Mouse (Mus musculus): ENCODE measurements around the gene Fstl4.

The Fstl4 gene

DNA sequence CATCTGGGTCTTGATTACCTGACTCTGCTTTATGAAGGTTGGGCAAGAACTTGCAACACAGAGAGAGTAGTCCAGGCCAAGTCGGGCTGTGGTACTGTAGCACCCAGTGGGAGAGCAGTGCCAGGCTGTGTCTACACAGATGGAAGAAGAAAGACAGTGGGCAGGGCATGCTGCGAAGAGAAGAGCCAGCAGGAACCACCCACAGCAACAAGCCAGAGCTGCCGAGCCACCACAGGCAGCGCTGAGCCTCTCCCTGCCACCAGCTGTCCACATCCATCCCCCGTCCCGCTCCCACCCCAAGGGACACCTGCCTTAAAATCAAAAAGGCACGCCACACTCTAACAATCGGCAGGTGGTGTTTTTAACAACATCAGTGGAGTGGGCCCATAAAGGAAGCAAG, 332.9 kb downstream of the Fstl4 start:
- no peak for DNase-seq

DNA sequence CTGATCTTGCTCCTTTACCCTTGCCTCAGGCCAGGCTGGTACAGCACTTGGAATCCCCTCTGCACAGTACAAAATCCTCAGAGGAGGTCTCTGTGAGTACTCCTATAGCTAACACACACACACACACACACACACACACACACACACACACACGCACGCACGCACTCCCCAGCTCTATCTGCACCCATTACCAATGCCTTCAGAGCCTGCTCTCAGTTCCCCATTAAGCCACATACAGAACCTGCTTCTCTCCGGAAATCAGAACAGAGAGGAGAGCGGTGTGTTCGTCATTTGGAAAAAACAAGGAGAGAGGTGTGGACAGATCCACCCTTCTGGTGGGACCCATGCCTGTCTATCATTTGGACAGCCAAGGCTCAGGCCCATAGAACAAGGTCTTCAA, 333.4 kb downstream of the Fstl4 start:
- no peak for DNase-seq

DNA sequence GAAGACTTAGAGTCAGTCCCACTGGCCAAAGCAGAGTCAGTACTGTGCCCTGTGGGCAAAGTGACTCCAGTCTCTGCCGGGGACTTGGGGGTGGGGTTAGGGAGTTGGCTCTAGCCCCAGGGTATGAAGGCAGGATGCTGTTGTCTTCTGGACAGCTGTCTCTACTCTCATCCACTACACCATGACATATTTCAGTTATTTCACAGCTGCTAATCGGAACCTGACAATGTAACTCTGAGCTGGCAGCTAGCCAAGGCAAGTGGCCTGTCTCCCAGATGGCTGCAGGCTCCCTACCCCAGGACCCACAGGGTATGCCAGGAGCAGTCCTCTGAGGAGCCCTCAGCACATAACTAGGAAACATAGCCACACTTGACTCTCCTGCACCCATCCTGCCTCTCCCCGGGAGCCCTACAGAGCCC, 334.4 kb downstream of the Fstl4 start:
- DNase-seq = peak; percentile 52 to 65

DNA sequence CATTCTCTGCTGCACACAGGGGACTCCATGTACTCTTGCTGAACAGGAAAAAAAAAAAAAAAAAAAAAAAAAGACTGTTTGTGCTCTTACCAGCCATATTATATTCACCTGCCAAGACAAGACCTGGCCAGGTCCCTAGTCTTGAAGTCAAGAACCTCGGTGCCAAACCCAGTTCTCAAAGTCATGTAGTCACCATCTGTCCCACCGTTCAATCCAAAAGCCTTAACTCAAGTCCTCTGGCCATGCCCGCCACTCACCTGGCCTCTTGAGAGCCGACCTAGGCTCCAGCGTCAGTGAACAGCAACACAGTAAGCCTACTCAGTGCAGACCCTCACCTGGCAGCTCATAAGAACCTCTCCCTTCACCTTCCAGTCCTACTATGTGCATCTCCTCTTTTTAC, 334.9 kb downstream of the Fstl4 start:
- no peak for DNase-seq

DNA sequence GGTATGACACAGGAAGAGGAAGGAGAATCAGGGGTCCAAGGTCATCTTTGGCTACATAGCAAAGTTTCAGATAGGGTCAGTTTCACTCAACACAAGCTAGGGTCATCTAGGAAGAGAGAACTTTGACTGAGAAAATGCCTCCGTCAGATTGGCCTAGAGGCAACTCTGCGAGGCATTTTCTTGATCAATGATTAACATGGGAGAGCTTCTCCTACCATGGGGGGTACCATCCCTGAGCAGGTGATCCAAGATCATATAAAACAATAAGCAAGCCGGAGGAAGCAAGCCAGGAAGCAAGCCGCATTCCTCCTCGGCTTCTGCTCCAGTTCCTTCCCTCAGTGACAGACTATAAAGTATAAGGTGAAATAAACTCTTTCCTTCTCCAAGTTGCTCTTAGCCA, 337.3 kb downstream of the Fstl4 start:
- no peak for DNase-seq

DNA sequence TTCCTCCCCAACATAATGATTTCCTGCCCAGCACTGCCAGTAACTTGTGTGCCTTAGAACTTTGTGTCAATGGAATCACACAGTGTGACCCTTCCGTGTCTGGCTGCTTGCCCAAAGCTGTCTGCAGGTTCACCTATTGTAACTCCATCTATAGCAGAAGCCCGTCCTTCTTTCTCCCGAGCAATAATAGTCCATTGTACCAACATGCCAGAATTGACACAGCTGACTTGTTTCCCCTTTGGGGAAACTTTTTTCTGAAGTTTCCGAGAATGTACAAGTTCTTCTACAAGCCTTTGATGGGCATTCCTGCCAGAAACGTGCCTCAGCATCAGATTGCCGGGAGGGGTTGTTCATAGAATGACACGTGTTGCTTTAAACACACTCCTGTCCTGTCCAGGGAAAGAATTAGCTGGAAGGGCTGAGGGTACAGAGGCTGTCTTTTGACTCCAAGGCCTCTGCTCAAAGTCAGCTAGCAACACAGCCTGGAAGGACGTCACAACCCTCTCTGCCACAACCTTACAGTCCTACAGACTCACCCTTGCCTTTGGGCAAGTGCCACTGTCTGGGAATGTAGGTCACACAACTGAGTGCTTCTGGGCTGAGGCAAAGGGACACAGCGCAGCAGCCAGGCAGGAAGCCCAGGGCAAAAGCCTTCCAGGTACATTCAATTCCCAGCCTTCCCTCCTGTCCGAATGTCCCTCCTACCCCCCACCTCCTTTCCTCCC, 339.3 kb downstream of the Fstl4 start:
- peak; percentile 28 to 57 for DNase-seq

DNA sequence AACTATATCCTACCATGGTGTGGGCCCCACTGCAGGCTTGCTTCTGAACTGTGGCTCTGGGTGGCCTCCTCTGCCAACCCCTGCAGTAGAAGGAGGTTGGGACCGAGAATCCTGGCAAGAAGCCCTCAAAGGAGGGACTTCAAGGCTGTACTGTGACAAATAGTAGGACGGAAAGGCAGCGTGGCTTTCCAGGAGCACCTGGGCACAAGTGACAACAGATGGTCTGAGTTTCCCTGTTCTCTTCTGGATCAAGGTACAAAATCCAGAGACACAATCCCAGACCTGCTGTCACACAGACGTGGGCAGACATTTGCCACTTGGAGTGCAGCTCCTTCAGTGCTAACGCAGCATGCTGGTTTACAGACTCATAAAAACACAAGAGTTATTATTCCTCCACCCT, 343.3 kb downstream of the Fstl4 start:
- DNase-seq = no peak

DNA sequence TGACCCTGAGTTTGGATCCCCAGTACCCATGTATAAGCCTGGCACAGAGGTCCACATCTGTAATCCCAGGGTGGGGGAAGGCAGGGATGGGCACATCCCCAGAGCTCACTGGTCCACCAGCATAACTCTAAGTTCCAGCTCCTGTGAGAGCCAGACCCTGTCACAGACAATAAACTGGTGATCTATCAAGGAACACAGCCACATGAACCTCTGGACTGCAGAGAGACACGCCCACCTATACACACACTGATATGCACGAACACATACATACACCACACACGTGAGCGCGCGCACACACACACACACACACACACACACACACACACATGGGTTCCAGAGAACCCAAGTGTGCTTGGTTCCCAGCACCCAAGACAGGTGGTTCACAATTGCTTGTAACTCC, 344.4 kb downstream of the Fstl4 start:
- no peak for DNase-seq

DNA sequence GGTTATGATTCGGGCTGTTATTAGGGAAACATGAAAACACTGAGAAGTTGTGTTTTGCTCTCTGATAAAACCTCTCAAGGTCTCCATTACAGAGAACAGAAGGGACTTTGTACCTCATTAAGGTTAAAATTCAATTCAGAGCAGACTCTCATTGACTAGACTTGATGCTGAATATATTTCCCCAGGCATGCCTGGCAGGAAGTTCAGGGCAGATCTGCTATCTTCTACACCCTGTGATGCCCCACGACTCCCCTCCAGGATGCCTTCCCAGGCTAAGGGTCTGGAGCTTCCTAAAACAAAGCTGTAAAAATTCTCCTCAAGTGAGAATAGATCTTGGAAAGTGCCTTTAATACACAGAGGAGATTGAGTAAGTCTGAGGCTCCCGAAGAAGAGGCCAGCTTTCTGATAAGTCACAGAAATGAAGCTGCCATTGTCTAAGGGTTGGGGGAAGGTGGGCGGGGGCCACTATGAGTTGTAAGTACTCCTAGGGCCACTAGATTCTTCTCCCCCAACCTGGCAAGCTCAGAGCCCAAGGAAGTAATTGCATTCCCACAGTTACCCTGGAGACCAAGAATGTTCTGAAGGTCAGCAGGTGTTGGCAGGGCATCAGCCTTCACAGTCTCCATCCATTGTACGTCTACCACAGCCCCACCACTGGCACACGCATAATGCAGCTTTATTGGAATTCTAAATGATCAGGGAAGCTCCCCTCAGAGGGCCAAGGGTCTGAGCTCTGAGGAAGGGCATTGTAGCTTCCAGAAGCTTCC, 345.4 kb downstream of the Fstl4 start:
- peak in 1 of 2 experiments; percentile 29 for DNase-seq

DNA sequence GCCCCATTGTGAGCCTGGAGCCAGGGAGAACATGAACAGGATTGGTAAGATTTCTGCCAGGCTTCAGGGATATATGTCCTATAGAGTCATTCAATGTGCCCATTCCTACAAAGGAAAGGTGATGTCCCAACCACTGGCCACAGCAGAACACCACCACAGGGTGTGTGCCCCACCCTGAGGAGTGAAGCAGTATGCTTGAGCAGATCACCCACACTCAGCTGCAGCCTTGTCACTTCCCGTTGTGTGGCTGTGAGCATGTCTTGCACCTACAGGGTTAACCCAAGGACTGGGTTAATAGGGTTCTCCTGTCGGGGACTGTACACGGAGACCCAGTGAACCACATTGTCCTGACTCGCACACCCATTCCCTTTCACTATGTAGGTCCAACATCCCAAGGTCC, 351.3 kb downstream of the Fstl4 start:
- no peak for DNase-seq

DNA sequence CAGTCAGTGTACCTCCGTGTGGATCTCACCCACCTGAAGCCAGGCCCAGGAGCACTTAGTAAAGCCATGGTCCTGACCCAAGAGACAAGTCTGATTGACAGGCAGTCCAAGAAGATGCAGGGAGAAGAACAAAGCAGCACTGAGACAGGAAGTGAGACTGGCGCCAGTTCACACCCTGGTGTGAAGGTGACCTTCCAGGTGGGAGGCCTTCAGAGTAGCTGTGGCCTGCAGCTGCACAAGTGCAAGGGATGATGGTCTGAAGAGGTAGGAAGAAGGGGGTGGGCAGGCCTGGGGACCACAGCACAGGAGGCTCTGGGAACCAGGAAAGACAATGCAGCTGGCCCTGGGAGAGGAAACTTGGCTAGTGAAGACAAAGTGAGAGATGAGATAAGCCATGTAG, 351.9 kb downstream of the Fstl4 start:
- no peak for DNase-seq

DNA sequence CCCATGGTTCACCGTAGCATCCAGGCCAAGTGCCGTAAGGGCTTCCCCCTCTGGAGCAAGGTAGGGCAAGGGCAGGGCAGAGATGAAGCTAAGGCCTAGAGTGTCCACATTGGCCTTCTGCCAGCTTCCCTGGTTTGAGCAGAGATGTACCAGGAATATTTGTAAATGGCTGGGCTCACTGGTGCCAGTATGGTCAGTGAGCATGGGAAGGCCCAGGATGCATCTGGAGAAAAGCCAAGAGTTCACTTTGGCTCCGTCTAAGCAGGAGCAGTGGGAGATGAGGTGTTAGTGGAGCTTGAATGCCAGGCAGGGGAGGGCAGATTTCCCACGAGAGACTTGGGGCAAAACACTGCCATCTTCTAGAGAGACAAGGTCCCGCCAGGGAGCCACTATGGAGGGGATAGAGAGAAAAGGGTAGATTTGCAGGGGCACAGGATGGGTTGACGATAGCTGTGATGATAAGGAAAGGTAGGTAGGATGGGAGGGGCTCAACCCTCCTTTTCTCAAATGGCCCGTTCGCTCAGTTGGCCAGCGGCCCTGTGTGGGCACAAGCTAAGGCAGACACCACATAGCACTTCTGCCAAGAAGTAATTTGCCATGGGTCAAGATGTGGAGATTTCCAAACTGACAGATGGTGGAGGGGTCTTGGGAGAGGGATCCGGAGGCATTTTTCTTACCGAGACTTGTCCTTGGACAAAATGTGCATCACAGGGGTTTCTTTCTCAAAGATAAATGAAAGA, 354.0 kb downstream of the Fstl4 start:
- no peak for DNase-seq

DNA sequence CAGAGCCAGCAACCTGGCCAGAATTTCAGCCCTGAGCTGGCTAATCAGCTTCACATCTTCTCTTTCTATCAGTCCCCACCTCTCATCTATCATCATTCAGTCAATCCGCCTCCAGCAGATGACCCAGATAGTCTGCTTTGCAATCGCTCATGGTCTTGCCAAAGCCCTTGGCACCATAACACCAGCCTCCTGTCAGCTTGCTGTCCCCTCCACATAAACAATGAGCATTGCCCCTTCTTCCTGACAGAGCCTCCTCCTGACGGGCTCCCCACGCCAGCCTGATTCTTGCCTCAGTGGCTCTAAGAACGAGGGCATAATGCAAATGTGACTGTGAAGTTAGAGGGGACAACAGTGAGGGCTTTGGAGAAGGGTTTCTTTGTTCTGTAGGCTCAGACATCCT, 355.5 kb downstream of the Fstl4 start:
- DNase-seq = no peak

DNA sequence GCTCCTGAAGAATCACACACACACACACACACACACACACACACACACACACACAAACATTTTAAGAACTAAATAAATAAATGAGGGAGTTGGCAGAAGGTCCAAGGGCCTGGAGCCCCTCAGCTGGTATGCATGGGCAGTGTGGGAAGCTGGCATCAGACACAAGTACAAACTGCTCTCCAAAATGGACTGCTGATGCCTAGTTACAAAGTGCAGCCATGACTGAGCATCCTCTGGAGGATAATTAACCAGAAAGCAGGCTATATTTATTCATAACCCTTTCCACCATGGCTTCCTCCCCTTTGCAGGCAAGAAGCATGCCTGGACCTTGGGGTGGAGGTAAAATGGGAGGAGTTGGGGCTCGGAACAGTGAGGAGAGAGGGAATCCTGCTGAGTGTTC, 356.8 kb downstream of the Fstl4 start:
- peak in 1 of 2 experiments; percentile 27 for DNase-seq

DNA sequence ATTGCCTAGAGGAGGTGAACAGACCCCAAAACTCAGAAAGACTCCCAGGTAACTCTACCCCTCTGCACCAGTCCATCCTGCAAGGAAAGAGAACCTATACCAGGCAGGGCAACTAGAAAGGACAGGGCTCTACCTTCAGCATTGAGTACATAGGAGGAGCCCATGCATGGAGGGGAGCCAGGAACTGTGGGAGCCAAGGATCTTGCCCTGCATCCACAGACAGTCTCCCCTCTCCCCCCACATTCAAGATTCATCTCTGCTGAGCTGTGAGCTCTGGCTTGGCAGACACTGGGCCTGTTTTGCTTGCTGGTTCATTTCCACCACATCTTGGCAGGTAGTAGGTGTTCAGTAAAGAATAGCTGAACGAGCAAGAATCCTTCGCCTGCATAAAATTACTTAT, 360.4 kb downstream of the Fstl4 start:
- no peak for DNase-seq

DNA sequence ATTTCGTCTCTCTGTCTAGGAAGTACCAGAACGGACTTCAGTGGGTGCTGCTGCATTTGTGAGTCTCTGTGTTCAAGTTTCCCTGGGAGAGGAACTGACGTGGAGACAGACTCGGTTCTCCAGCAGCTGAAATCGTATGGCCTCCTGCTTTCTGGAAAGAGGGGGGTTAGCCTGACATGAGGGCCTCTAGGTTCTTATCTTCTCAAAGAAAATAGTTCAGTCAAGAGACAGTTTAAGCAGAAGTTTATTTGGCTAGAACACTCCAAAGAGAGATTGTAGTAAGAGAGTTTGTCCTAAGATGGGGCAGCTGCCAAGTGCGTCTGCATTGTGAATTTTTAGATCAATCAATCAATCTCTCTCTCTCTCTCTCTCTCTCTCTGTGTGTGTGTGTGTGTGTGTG, 362.2 kb downstream of the Fstl4 start:
- no peak for DNase-seq

DNA sequence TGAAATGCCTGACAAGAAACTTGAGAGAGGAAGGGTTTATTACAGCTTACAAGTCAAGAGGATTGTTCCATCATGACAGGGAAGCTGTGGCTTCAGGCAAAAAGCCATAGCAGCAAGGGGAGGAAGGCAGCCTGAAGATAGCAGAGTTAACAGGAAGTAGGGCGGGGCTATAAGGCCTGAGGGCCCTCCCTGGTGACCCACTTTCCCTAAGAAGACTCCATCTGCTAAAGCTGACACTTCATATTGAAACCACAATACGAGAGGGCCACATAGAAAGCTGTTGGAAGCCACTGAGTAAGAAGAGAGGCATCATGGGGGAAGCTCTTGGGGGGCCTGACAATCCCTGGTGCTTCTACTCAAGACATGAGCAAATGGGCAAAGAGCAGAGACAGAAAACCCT, 364.2 kb downstream of the Fstl4 start:
- DNase-seq = no peak

DNA sequence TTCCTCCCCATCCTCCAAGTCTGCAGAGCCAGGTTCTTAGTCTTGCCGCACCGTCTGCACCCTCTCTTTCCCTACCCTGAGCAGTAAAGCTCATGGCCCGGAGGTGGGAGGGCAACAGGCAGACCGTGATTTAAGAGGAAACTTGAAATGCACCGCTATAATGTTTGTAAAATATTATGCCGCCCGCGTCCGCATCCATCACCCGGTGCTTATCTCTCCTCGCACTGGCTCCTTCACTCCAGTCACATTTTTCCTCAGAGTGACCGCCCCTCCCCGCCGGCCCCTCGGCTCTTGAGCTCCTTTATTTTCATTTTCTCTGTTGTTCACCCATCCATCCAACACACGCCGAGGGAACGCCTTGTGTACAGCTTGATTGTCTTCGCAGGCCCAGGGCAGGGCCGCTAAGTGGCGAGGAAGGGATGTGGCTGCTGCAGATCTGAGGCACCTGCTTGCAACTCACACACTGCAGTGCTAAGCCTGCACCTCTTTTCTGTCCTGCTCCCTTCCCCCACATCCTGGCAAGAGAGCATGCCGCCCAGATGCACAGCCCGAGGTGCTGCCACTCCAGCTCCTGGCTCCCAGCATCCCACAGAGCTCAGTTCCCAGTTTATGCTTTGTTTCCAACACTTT, 368.1 kb downstream of the Fstl4 start:
- peak; percentile 20 to 35 for DNase-seq

DNA sequence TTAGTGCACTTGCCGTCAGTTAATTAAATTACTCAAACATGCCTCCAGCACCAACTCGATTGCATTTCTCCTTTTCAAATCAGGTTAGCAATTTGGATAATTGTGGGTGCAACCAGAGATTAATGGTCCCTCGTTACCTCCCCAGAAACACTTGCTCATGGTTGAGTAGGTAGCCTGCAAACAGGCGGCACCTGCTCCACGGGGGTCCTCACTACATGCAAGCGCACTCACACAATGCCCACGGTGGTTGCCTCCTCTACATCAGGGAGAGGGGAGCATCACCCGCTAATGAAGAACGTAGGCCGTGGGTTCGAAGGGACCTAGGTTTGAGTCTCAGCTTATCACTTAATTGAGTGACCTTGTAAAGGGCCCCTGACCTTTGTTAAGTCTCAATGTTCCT, 371.9 kb downstream of the Fstl4 start:
- no peak for DNase-seq

DNA sequence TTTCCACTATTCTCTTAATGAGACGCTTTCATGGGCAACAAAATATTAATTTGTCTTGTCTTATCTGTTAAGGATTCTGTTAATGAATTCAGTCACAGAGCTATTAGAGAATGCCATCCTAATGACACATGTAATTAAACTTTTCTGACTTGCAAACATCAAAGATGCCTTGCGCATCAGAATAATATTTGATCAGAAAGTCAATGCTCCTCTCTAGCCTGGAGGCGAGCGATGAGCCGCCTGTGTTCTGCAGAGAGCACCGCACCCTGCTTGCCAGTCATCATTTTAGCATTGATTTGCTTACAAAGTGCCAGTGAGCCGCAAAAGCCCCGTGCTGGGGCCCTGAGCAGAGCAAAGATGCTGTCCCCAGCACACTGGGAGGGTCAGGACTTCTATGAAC, 372.9 kb downstream of the Fstl4 start:
- DNase-seq = no peak

DNA sequence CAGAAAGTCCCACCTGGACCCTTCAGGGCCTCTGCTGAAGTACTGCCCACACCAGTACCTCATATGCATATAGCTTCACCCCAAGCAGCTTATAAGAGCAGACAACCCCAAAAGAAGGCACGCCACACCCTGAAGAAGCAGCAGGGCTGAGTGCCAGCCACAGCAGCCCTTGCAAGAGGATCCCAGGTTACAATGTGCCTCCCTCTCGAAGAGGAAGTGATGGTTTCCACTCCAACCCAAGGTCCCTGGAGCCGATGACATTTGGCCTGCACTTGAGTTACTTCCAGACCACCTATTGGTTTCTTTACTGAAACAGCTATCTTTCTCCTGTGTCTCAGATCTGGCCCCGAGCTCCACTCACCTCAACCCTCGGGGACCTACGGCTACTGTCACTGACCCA, 373.8 kb downstream of the Fstl4 start:
- DNase-seq = no peak

DNA sequence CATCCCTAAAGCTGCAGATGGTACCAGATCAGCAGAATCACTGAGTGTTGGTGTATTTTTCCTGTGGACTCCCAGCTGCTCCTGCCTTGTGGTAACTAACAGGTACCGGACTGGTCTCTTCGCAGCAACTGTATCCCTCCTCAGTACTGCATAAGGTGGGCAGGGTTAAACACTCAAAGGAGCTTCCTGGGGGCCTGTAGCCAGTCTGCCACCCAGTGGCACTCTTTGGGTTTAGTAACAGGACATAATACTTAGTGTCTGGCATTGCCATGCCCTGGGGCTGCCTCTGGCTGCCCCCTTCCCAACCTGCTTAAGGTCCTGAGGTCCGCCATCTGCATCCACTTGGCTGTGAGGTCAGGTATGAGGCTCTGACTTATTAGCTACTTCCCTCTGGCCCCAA, 375.2 kb downstream of the Fstl4 start:
- no peak for DNase-seq

DNA sequence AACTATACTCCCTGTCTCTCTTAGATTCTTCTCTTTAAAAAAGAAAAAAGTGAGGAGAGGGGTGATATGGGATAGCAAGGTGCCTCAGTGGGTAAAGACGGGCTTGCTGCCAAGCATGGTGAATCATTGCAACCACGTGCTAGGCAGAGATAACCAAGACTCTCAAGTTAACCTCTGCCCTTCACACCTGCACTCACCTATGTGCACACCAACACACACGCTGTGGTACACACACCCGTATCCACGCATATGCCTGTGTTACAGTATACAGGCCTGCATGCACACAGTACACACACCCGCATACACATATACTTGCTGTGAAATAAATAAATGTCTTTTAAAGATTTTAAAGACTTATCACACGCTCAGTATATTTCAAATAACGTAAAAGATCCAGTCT, 375.8 kb downstream of the Fstl4 start:
- no peak for DNase-seq
